Mouse (Mus musculus) mouse trophoblast stem cell (cell line): ENCODE measurements around the gene Mog.
"Not testable (repeated sequence)": the region's sequence is repeated elsewhere in the genome, so short reads cannot be mapped to it uniquely, and the experiment has no call there.

Source experiments
- in situ Hi-C, 2 experiments: fragments of 300-500 bp; cut with MseI, MboI; formaldehyde crosslinking; loops; 2 replicates in 1 of 2; 3 replicates in 1 of 2; pipeline ENCODE4 v1.15.1; 2025

Gene Mog

DNA sequence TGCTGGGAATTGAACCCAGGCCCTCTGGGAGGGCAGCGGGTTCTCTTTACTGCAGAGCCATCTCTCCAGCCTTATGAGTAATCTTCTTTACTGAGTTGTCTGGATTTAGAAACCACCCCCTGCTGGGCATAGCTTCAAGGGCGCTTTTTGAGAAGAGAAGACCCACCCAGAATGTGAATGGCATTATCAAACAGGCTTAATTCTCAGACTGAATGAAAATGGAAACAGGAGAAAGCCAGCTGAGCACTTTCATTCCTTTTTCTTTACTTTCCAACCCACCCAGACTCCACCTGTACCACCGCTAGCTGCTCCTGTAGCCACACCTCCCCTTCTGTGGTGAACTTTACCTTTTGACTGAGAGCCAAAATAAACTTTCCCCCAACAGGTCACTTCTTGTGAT, 27.8 kb downstream of the Mog start:
- in situ Hi-C loops: loop anchor here (5.0 kb wide), 1 partner anchor 78 kb away; no protein-coding TSS in a partner anchor

GRCm38 (mm10) chr17:36994528-36994927, 28.7 kb downstream of the Mog start:
- in situ Hi-C loops: no loop called here

DNA sequence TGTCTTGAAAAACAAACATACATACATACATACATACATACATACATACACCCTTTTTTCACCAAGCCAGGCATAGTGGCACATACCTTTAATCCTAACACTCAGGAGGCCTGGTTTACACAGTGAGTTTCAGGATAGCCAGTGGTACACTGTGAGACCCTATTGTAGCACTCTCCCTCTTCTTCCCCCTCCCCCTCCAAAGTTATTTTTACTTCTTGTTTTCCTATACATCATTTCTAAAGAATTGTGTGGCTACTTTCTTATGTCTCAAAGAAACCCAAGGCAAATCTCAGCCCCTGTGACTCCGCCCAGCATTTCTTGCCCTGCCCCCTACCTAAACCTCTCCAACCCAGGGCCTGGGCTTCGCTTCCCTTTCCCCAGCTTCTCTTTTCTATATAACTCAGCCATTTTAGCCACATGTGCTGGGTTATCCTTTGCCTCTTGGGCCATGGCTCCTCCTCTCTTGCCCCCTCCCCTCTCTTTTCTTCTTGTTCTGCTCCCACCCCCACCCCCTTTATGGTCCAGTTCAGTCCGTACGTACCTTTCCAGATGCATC, 29.4 kb downstream of the Mog start:
- in situ Hi-C loops: no loop called here

GRCm38 (mm10) chr17:36992336-36993104, 30.7 kb downstream of the Mog start:
- in situ Hi-C loops: no loop called here

DNA sequence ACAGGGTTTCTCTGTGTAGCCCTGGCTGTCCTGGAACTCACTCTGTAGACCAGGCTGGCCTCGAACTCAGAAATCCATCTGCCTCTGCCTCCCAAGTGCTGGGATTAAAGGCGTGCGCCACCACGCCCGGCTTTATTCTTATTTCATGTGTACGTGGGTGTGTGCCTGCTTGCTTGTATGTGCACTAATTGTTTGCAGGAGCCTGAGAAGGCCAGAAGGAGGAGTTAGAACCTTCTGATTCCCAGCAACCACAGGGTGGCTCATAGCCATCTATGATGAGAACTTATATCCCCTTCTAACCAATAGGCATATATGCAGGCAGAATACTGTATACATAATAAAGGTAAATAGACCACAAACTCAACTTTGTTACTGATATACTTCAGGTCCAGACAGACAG, 32.6 kb downstream of the Mog start:
- in situ Hi-C loops: not testable (repeated sequence)

- in situ Hi-C loops: no loop called here
These were observed 33.8 kb downstream of the Mog start, which contains the start of gene H2-M5 for GRCm38 (mm10) chr17:36989437-36989836. Gene H2-M5 (minus strand): TSS chr17:36989537.

DNA sequence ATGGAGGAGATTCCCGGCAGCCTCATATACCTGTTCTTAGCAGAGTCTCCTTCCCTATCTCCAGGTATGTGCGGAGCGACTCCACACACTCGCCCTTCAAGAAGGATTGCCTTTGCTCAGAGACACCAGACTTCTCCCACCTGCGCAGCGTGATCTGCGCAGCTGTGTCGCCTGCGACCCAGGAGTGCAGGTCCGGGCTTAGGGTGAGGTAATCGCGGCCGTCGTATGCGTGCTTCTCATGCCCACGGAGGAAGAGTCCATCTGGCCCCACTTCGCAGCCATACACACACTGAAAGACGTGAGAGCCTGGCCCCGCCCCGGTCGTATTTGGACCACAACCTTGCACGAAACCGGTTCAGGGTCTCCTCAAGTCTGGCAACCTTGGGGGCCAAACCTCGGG, 34.7 kb downstream of the Mog start:
- in situ Hi-C loops: no loop called here

DNA sequence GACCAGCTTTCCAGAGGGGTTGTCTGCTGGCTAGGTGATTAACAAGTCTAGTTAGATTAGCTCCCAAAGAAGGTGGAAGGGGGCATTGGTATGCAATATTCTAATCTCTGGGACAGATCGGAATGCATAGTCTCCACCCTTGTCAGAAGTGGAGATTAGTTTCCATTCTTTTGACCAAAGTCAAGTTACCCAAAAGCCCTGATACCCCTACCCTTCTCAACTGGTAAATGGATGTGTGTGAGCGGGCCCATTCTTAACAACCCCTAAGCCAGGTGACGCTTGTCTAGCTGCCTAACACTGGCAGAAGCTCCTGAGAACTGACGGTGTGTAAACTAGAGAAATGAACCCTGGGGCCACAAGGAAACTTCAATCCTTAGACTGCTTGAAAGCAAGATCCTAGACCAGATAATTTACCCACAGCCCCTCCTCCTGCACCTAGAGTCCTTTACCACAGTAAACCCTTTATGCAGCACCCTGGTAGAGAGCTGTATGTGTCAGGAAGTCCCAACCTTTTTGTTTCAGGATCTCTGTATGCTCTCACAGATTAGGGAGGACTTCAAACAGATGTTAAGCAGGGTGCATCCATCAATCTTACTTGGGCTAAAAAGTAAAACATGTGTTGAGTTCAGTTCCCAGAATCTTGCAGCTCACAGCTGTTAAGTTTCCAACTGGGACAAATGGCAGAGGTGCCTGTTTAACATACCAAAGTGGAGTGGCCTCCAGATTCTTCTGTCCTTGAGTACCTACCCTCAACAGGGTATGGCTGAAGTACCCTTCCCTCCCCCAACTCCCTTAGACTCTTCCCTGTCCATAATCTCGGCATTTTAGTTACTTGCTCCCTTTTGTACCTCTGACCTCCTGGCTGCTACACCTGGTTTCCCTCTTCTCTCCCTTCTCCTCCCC, 40.7 kb downstream of the Mog start:
- in situ Hi-C loops: no loop called here

DNA sequence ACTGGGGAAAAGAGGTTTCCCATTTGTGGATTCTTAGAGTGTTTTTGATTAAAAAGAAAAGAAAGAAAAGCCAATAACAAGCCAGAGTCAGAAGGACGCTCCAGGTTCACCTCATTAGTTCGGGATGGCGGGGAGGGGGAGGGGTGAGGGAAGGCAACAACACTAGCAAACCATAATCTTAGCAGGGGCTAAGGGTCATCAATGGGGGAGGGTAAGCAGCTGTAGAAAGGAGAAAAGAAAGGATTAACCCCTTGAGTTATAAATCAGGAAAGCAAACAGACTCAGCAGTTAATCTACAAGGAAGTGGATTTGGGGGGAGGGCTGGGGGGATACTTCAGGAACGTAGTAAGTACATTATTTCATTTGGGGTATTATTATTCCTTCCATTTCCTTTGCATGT, 41.4 kb downstream of the Mog start:
- in situ Hi-C loops: no loop called here

GRCm38 (mm10) chr17:36981221-36981813, 41.9 kb downstream of the Mog start, which contains the start of gene 2410137M14Rik:
Gene 2410137M14Rik (minus strand): TSS chr17:36981237.
- in situ Hi-C loops: no loop called here

- in situ Hi-C loops: no loop called here
These were observed 49.9 kb downstream of the Mog start for GRCm38 (mm10) chr17:36973271-36973787.

DNA sequence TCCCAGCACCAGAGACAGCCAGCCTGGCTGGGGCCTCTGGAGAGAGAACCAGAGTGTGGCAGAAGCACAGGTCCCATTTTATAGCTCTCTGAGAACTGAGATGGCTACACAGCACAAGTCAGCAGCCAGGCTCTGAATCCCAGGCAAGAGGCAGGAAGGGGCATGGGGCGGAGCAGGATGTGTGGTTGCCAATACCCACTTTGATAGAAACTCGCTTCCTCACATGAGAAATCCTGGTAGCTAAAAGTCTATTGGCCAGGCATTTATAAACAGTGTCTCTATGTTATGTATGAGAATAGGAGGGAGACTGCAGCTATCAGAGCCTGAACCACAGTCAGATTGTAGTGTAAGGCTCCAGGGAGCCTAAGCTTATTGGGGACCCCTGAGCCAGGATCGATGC, 50.4 kb downstream of the Mog start:
- in situ Hi-C loops: no loop called here

GRCm38 (mm10) chr17:36971172-36971850, 51.9 kb downstream of the Mog start:
- in situ Hi-C loops: no loop called here

DNA sequence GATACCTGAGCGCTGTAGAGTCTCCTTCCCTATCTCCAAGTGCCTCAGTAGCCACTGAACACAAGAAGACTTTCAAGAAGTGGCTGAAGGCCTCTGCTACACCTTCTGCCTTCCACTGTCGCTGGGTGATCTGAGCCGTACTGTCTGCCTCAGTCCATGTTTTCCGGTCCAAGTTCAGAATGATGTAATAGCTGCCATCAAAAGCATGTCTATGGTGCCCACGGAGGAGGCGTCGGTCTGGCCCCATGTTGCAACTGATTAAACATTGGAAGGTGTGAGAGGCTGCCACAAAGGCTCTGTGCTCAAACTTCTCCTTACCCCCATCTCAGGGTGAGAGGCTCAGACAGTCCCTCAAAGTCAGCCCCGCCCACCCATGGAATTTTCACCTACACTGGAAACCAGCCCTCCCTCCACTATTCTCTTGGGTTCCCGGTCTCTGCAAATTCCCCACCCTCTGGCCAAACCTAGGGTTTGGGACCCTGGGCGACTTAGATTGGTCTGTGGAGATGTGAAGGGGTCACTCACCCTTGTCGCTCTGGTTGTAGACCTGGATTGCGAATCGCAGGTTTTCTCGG, 52.8 kb downstream of the Mog start:
- in situ Hi-C loops: no loop called here

GRCm38 (mm10) chr17:36966875-36967274, 56.3 kb downstream of the Mog start:
- in situ Hi-C loops: no loop called here

DNA sequence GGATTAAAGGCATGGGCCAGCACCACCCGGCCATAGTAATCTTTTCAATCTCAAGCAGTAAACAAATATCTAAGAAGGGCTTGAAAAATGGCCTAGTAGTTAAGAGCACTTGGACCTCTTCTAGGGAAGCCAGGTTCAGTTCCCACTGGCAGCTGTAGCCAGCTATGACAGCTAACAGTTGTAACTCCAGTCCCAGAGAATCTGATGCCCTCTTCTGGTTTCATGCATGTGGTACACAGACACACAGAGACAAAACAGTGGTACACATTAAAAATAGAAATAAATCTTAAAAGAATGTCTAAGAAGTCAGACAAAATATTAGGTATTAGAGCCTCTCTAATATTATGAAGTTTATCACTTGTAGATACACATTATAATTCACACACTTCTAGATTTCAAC, 62.1 kb downstream of the Mog start:
- in situ Hi-C loops: no loop called here
